Mouse (Mus musculus): ENCODE measurements around the gene BC030499. TPM values are rescaled to one million over a fixed set of nuclear protein-coding genes. Genes with fewer than 3 reads are reported as not detected.

The BC030499 gene
- polyA plus RNA-seq (2015; fragmentation: Nextera tagmentation; extraction: Ambion mirVana): 0.19 and 0.49 TPM in 2 replicates

- no peak for ATAC-seq (ENCODE audit: low FRiP score)
- no peak within 1 kb of the TSS for H3K9ac ChIP-seq
- no peaks in the 10 kb centered on the region for H3K9me3 ChIP-seq
- H3K27ac ChIP-seq: no peak within 1 kb of the TSS
- H3K36me3 ChIP-seq: peaks cover 81% of the 10 kb centered on the region
- no peak within 1 kb of the TSS for H3K4me2 ChIP-seq
- H3K27me3 ChIP-seq: no peaks in the 10 kb centered on the region
- H3K4me3 ChIP-seq: no peak within 1 kb of the TSS
- WGBS: 93% methylated on average over 4 of the region's 4 CpGs
- no peaks in the 10 kb centered on the region for H3K4me1 ChIP-seq (replicated peaks)
Measured at GRCm38 (mm10) chr11:78290654-78291053, at the start of gene BC030499. TSS of gene BC030499 (plus strand) at chr11:78290841.

GRCm38 (mm10) chr11:78245261-78245626 lies 45.4 kb upstream of the BC030499 start:
- 1% methylated on average over 19 of the region's 19 CpGs for WGBS
- Histone ChIP-seq H3K27ac (peak overlapping the region; percentile 96), H3K9ac (peak overlapping the region; percentile 94), H3K4me3 (peak overlapping the region; percentile 71), H3K27me3 (no peaks in the 10 kb centered on the region), H3K36me3 (peaks cover 14% of the 10 kb centered on the region), H3K4me2 (peak overlapping the region; percentile 91), H3K4me1 (replicated peaks) (peaks cover 69% of the 10 kb centered on the region), H3K9me3 (no peaks in the 10 kb centered on the region)
- ATAC-seq (ENCODE audit: low FRiP score): peak; percentile 51

DNA sequence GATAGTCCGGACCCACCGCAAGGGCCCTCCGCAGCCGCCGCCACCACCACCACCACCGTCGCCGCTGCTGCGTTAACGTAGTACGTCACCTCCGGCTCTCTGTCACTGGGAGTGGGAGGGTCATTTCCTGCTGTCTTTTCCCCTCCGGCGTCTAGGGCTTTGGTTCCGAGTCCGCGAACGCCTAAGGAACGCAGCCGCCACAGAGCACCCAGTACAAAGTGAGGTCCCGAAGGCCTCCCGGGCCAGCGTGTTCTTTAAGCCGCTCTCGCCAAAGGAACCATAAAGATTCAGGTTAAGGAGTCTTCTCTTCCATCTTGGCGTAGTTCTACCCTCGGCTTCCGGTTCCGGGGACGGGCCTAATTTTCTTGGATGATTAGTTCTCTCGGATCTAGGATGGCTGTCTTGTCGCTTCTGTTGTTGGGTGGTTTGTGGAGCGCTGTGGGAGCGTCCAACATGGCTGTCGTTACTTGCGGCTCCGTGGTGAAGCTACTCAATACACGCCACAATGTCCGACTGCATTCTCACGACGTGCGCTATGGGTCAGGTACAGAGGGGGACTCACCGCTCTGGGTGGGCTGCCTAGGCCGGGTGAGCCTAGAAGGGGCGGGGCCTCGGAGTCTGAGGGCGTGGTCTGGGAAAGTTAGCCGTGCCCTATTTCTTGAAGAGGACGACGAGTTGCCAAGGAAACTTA lies 44.9 kb upstream of the BC030499 start, which contains the start of the genes Sdf2 and Supt6:
Sdf2 (plus strand) TSS at position 120 of the 691 bp plus-strand sequence.
Supt6 (minus strand) TSS at position 361 of the 691 bp plus-strand sequence.
- H3K4me2 ChIP-seq: peak within 1 kb of the TSS; percentile 91
- peaks cover 64% of the 10 kb centered on the region for H3K4me1 ChIP-seq (replicated peaks)
- H3K9ac ChIP-seq: peak within 1 kb of the TSS; percentile 94
- under 1% methylated on average over 50 of the region's 50 CpGs for WGBS
- H3K27me3 ChIP-seq: no peaks in the 10 kb centered on the region
- H3K27ac ChIP-seq: peak within 1 kb of the TSS; percentile 96
- H3K9me3 ChIP-seq: no peaks in the 10 kb centered on the region
- peak within 1 kb of the TSS; percentile 71 for H3K4me3 ChIP-seq
- ATAC-seq (ENCODE audit: low FRiP score): peak; percentile 96
- peaks cover 13% of the 10 kb centered on the region for H3K36me3 ChIP-seq

- H3K27me3 ChIP-seq: no peaks in the 10 kb centered on the region
- peaks cover 64% of the 10 kb centered on the region for H3K4me1 ChIP-seq (replicated peaks)
- no peak for ATAC-seq (ENCODE audit: low FRiP score)
- H3K9ac ChIP-seq: peak overlapping the region; percentile 94
- H3K9me3 ChIP-seq: no peaks in the 10 kb centered on the region
- peaks cover 19% of the 10 kb centered on the region for H3K36me3 ChIP-seq
- peak overlapping the region; percentile 96 for H3K27ac ChIP-seq
- 57% methylated on average over 7 of the region's 7 CpGs for WGBS
- H3K4me3 ChIP-seq: peak overlapping the region; percentile 71
- peak overlapping the region; percentile 91 for H3K4me2 ChIP-seq
Measured at GRCm38 (mm10) chr11:78246318-78247011, 44.2 kb upstream of the BC030499 start.

DNA sequence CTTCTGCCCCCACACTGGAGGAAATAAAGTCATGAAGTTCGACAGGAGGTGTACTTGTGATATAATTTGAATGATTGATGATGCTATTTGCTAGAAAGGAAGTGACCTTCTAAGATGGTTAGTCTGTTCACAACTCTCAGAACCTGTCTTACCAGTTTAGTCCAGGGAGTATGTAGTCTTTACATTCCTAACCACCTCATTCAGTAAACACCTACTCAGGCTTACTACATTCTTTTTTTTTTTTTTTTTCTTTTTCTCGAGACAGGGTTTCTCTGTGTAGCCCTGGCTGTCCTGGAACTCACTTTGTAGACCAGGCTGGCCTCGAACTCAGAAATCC lies 43.7 kb upstream of the BC030499 start:
- peak overlapping the region; percentile 71 for H3K4me3 ChIP-seq
- ATAC-seq (ENCODE audit: low FRiP score): no peak

GRCm38 (mm10) chr11:78247727-78248140 lies 42.9 kb upstream of the BC030499 start:
- peaks cover 30% of the 10 kb centered on the region for H3K36me3 ChIP-seq
- H3K27ac ChIP-seq: no peak overlapping the region
- WGBS: 58% methylated on average over 4 of the region's 4 CpGs
- H3K4me2 ChIP-seq: 0 out of 2 replicates have a peak overlapping the region, but pooled peaks have one; percentile 16
- H3K9ac ChIP-seq: no peak overlapping the region
- H3K4me1 ChIP-seq (replicated peaks): peaks cover 54% of the 10 kb centered on the region
- no peak overlapping the region for H3K4me3 ChIP-seq
- no peaks in the 10 kb centered on the region for H3K9me3 ChIP-seq
- ATAC-seq (ENCODE audit: low FRiP score): no peak
- H3K27me3 ChIP-seq: no peaks in the 10 kb centered on the region

More for the DNA sequence above, 43.7 kb upstream of the BC030499 start:
- Histone ChIP-seq H3K4me1 (replicated peaks) (peaks cover 61% of the 10 kb centered on the region), H3K27ac (no peak overlapping the region), H3K4me2 (peak overlapping the region; percentile 91), H3K9me3 (no peaks in the 10 kb centered on the region), H3K27me3 (no peaks in the 10 kb centered on the region), H3K36me3 (peaks cover 24% of the 10 kb centered on the region), H3K9ac (peak overlapping the region; percentile 46; the same call in 1 of the 2 replicates)
- WGBS: 83% methylated on average over 3 of the region's 3 CpGs

DNA sequence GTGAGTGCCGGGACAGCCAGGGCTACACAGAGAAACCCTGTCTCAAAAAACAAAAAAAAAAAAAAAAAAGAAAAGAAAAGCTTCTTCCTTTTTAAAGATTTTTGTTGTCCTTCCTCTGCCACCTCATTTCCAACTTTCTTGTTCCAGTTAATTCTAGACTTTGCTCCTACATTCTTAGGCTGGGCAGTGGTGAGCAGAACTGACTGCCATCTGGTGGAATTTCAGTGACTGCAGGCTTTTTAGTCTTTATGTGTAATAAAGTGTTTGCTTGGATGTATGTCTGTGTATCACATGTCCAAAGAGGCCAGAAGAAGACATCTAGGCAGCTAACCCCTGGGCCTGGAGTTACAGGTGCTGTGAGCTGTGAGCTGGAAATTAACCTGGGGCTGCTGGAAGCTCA lies 34.0 kb upstream of the BC030499 start:
- no peaks in the 10 kb centered on the region for H3K9me3 ChIP-seq
- no peaks in the 10 kb centered on the region for H3K4me1 ChIP-seq (replicated peaks)
- H3K27ac ChIP-seq: no peak overlapping the region
- no peak for ATAC-seq (ENCODE audit: low FRiP score)
- H3K9ac ChIP-seq: no peak overlapping the region
- no peak overlapping the region for H3K4me2 ChIP-seq
- 100% methylated on average over 1 of the region's 1 CpGs for WGBS
- peaks cover 10% of the 10 kb centered on the region for H3K27me3 ChIP-seq
- peaks cover 35% of the 10 kb centered on the region for H3K36me3 ChIP-seq
- no peak overlapping the region for H3K4me3 ChIP-seq

GRCm38 (mm10) chr11:78260489-78261258 lies 30.0 kb upstream of the BC030499 start:
- H3K9me3 ChIP-seq: no peaks in the 10 kb centered on the region
- H3K4me2 ChIP-seq: peak overlapping the region; percentile 69
- H3K36me3 ChIP-seq: peaks cover 30% of the 10 kb centered on the region
- H3K27ac ChIP-seq: no peak overlapping the region
- peaks cover 10% of the 10 kb centered on the region for H3K27me3 ChIP-seq
- H3K4me1 ChIP-seq (replicated peaks): peaks cover 12% of the 10 kb centered on the region
- ATAC-seq (ENCODE audit: low FRiP score): no peak
- no peak overlapping the region for H3K9ac ChIP-seq
- peak overlapping the region; percentile 81 for H3K4me3 ChIP-seq
- WGBS: 94% methylated on average over 2 of the region's 2 CpGs

GRCm38 (mm10) chr11:78261380-78262352 lies 29.0 kb upstream of the BC030499 start, which contains the start of gene 2610507B11Rik:
TSS of gene 2610507B11Rik (plus strand) at chr11:78261752.
- under 1% methylated on average over 93 of the region's 115 CpGs for WGBS
- peak; percentile 97 for ATAC-seq (ENCODE audit: low FRiP score)
- H3K27me3 ChIP-seq: peaks cover 10% of the 10 kb centered on the region
- peaks cover 33% of the 10 kb centered on the region for H3K36me3 ChIP-seq
- H3K4me2 ChIP-seq: peak within 1 kb of the TSS; percentile 69
- H3K4me3 ChIP-seq: peak within 1 kb of the TSS; percentile 81
- peak within 1 kb of the TSS; percentile 88 for H3K27ac ChIP-seq
- peak within 1 kb of the TSS; percentile 87 for H3K9ac ChIP-seq
- no peaks in the 10 kb centered on the region for H3K9me3 ChIP-seq
- peaks cover 12% of the 10 kb centered on the region for H3K4me1 ChIP-seq (replicated peaks)

- H3K27ac ChIP-seq: peak overlapping the region; percentile 23; the same call in 1 of the 2 replicates
- no peak for ATAC-seq (ENCODE audit: low FRiP score)
- H3K36me3 ChIP-seq: peaks cover 41% of the 10 kb centered on the region
- peaks cover 10% of the 10 kb centered on the region for H3K27me3 ChIP-seq
- H3K9me3 ChIP-seq: no peaks in the 10 kb centered on the region
- peaks cover 12% of the 10 kb centered on the region for H3K4me1 ChIP-seq (replicated peaks)
- peak overlapping the region; percentile 87 for H3K9ac ChIP-seq
- H3K4me2 ChIP-seq: peak overlapping the region; percentile 69
- H3K4me3 ChIP-seq: peak overlapping the region; percentile 81
- WGBS: 4% methylated on average over 8 of the region's 8 CpGs
Measured at GRCm38 (mm10) chr11:78262550-78262949, 28.1 kb upstream of the BC030499 start.

DNA sequence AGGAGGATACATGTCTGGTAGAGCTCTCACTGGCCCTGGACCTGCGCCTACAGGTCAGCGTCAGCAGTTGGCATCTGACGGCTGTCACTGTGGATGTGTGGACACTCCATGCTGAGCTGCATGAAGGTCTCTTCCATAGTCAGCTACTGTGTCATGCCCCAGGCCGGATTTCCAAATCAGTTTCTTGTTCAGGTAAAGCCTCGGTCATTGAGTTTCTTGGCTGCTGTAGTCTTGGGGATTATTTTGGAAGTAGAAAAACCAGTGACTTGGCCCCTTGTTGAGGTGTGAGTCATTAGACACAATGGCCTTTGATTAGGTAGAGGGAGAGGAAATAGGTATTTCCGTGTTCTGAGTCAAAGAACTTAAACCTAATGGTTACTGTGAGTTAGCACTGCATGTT lies 25.1 kb upstream of the BC030499 start:
- WGBS: 96% methylated on average over 6 of the region's 6 CpGs
- no peak for ATAC-seq (ENCODE audit: low FRiP score)
- H3K4me1 ChIP-seq (replicated peaks): peaks cover 12% of the 10 kb centered on the region

More for the DNA sequence above, 25.1 kb upstream of the BC030499 start:
- Histone ChIP-seq H3K4me3 (no peak overlapping the region), H3K27ac (no peak overlapping the region), H3K9ac (no peak overlapping the region), H3K27me3 (no peaks in the 10 kb centered on the region), H3K36me3 (peaks cover 69% of the 10 kb centered on the region), H3K4me2 (no peak overlapping the region), H3K9me3 (no peaks in the 10 kb centered on the region)
